35 mouse cellular contexts compared by ENCODE assay signal in the genomic region with DNA sequence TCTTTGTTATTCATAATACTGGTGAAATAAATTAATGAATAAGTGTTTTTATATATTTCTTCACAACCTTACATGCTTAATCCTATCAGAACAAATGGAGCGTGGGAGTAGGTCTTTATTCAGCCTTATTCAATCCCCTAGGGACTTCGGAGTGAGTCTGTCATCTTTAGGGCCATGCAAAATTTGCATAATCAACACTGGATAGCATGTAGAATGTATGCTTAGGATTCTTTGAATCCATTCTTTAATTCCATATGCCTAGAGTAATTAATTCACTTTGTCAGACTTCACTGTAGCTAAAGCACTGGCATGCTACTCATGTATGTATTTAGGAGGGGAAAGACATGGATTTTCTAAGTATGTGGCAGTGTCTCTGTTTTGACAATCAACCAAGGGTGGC. TPM values are rescaled to one million over a fixed set of nuclear protein-coding genes. Genes with fewer than 3 reads are reported as not detected.
DNase-seq lines count a peak whose midpoint lies in the region; ATAC-seq and TF ChIP-seq lines count a peak whose summit lies in the region.
"Had no signal": no experiment of that assay in that cellular context is flagged by ENCODE, and none has a peak within 500 bp of the region (broad histone marks: within the 10 kb centered on the region; RNA-seq: fewer than 3 reads in every experiment).

No protein-coding gene starts in this region.

- no peak for TF ChIP-seq CTCF in midbrain, postnatal 0 days (IDR thresholded peaks at IDR 0.05)

- H3K9me3 ChIP-seq in midbrain, embryonic 12.5 days = no peaks in the 10 kb centered on the region
- H3K9me3 ChIP-seq in midbrain, postnatal 0 days (ENCODE audit: low read length) = no peaks in the 10 kb centered on the region
- H3K9me3 ChIP-seq in forebrain, embryonic 11.5 days (ENCODE audit: control insufficient read depth, low read length) = no peaks in the 10 kb centered on the region
- no peaks in the 10 kb centered on the region for H3K9me3 ChIP-seq in forebrain, embryonic 14.5 days (replicated peaks; ENCODE audit: control insufficient read depth, low read length)
- H3K9me3 ChIP-seq: heart, embryonic 12.5 days; intestine, embryonic 15.5 days; limb, embryonic 12.5 days; lung, embryonic 15.5 days; stomach, embryonic 15.5 days had no signal

- peak; percentile 81 for ATAC-seq in midbrain, embryonic 12.5 days (ENCODE audit: low FRiP score, low read depth)
- ATAC-seq in midbrain, postnatal 0 days (ENCODE audit: low FRiP score) = no peak
- ATAC-seq in forebrain, embryonic 11.5 days (replicated peaks; ENCODE audit: low FRiP score) = peak; percentile 86
- ATAC-seq in forebrain, embryonic 14.5 days = peak; percentile 69
- ATAC-seq: hindbrain, embryonic 16.5 days; intestine, embryonic 15.5 days had no signal

- peaks cover 8% of the 10 kb centered on the region for H3K4me1 ChIP-seq in midbrain, embryonic 12.5 days
- H3K4me1 ChIP-seq in midbrain, postnatal 0 days (ENCODE audit: insufficient read depth, low read length) = no peaks in the 10 kb centered on the region
- H3K4me1 ChIP-seq in forebrain, embryonic 11.5 days (replicated peaks; ENCODE audit: control insufficient read depth, insufficient read depth, low read length) = 0 out of 2 replicates have a peak, but pooled peaks cover 3% of the 10 kb centered on the region
- H3K4me1 ChIP-seq in forebrain, embryonic 14.5 days (ENCODE audit: control insufficient read depth, insufficient read depth, low read length) = 0 out of 2 replicates have a peak, but pooled peaks cover 2% of the 10 kb centered on the region
- H3K4me1 ChIP-seq: heart, embryonic 12.5 days; intestine, embryonic 15.5 days; limb, embryonic 12.5 days; lung, embryonic 15.5 days; stomach, embryonic 15.5 days had no signal

- H3K27ac ChIP-seq in midbrain, embryonic 12.5 days (replicated peaks) = no peak overlapping the region
- no peak overlapping the region for H3K27ac ChIP-seq in midbrain, postnatal 0 days (ENCODE audit: low read depth, low read length)
- peak overlapping the region; percentile 66; the same call in 1 of the 2 replicates for H3K27ac ChIP-seq in forebrain, embryonic 11.5 days (ENCODE audit: low read depth, low read length)
- peak overlapping the region; percentile 29 for H3K27ac ChIP-seq in forebrain, embryonic 14.5 days (ENCODE audit: low read depth, low read length)
- H3K27ac ChIP-seq: gastrocnemius, adult 2 months; heart, adult 2 months; intestine, embryonic 15.5 days; limb, embryonic 12.5 days; lung, embryonic 15.5 days; stomach, embryonic 15.5 days had no signal

- no peak for DNase-seq in midbrain, postnatal 0 days (ENCODE audit: low spot score)
- no peak for DNase-seq in forebrain, embryonic 11.5 days (ENCODE audit: low spot score)
- DNase-seq in forebrain, embryonic 14.5 days (ENCODE audit: low spot score) = peak; percentile 65
- peak; percentile 12 for DNase-seq in retina, postnatal 1 day
- DNase-seq in embryo, embryonic 11 days = no peak
- DNase-seq in testis, postnatal 10 days (ENCODE audit: low spot score) = no peak
- DNase-seq: adrenal gland, postnatal 25 days; B cell, adult 2 months; cerebellum, adult 8-10 months; cerebellum, postnatal 25 days; gastrocnemius, adult 2 months; gastrocnemius, postnatal 36 days; heart, adult 2 months; heart, postnatal 4 days; kidney, adult 2 months; kidney, postnatal 4 days; lung, postnatal 36 days; right cerebral cortex, postnatal 25 days; thymus, postnatal 14 days had no signal

- no peak overlapping the region for H3K4me2 ChIP-seq in midbrain, embryonic 12.5 days (replicated peaks)
- H3K4me2 ChIP-seq in midbrain, postnatal 0 days (ENCODE audit: low read depth, low read length, poor library complexity, severe bottlenecking) = no peak overlapping the region
- H3K4me2 ChIP-seq in forebrain, embryonic 11.5 days (ENCODE audit: low read depth, low read length, severe bottlenecking) = no peak overlapping the region
- H3K4me2 ChIP-seq in forebrain, embryonic 14.5 days (ENCODE audit: low read length) = no peak overlapping the region
- H3K4me2 ChIP-seq: heart, embryonic 12.5 days; intestine, embryonic 15.5 days; limb, embryonic 12.5 days; lung, embryonic 15.5 days; stomach, embryonic 15.5 days had no signal

- H3K27me3 ChIP-seq in midbrain, embryonic 12.5 days = peaks cover 32% of the 10 kb centered on the region
- H3K27me3 ChIP-seq in midbrain, postnatal 0 days (ENCODE audit: insufficient read depth, low read length) = no peaks in the 10 kb centered on the region; the same call in 1 of the 2 replicates
- no peaks in the 10 kb centered on the region for H3K27me3 ChIP-seq in forebrain, embryonic 11.5 days (ENCODE audit: control insufficient read depth, insufficient read depth, low read length)
- no peaks in the 10 kb centered on the region for H3K27me3 ChIP-seq in forebrain, embryonic 14.5 days (replicated peaks; ENCODE audit: control insufficient read depth, insufficient read depth, low read length)
- H3K27me3 ChIP-seq: intestine, embryonic 15.5 days; stomach, embryonic 15.5 days had no signal

- WGBS in midbrain, embryonic 12.5 days = 21% methylated on average over 2 of the region's 2 CpGs
- WGBS in midbrain, postnatal 0 days = 29% methylated on average over 2 of the region's 2 CpGs
- 27% methylated on average over 2 of the region's 2 CpGs for WGBS in forebrain, embryonic 11.5 days
- 4% methylated on average over 2 of the region's 2 CpGs for WGBS in forebrain, embryonic 14.5 days

- no peaks in the 10 kb centered on the region for H3K36me3 ChIP-seq in midbrain, embryonic 12.5 days
- no peaks in the 10 kb centered on the region for H3K36me3 ChIP-seq in midbrain, postnatal 0 days (ENCODE audit: insufficient read depth, low read length)
- no peaks in the 10 kb centered on the region for H3K36me3 ChIP-seq in forebrain, embryonic 11.5 days (ENCODE audit: control insufficient read depth, insufficient read depth, low read length)
- H3K36me3 ChIP-seq in forebrain, embryonic 14.5 days (ENCODE audit: control insufficient read depth, insufficient read depth, low read length) = peaks cover 13% of the 10 kb centered on the region; the same call in 1 of the 2 replicates
- H3K36me3 ChIP-seq: heart, embryonic 12.5 days; intestine, embryonic 15.5 days; limb, embryonic 12.5 days; lung, embryonic 15.5 days; stomach, embryonic 15.5 days had no signal

- H3K9ac ChIP-seq in midbrain, embryonic 12.5 days (replicated peaks) = no peak overlapping the region
- no peak overlapping the region for H3K9ac ChIP-seq in midbrain, postnatal 0 days (replicated peaks; ENCODE audit: low read length, poor library complexity, severe bottlenecking)
- H3K9ac ChIP-seq in forebrain, embryonic 11.5 days (ENCODE audit: low read length) = no peak overlapping the region
- no peak overlapping the region for H3K9ac ChIP-seq in forebrain, embryonic 14.5 days (ENCODE audit: low read length)
- H3K9ac ChIP-seq: heart, embryonic 12.5 days; intestine, embryonic 15.5 days; limb, embryonic 12.5 days; lung, embryonic 15.5 days; stomach, embryonic 15.5 days had no signal

- no peak overlapping the region for H3K4me3 ChIP-seq in midbrain, embryonic 12.5 days
- no peak overlapping the region for H3K4me3 ChIP-seq in midbrain, postnatal 0 days (ENCODE audit: low read depth, low read length)
- H3K4me3 ChIP-seq in forebrain, embryonic 11.5 days (ENCODE audit: low read depth, low read length) = no peak overlapping the region
- no peak overlapping the region for H3K4me3 ChIP-seq in forebrain, embryonic 14.5 days (ENCODE audit: low read depth, low read length)
- H3K4me3 ChIP-seq: gastrocnemius, adult 2 months; heart, adult 2 months; heart, embryonic 12.5 days; intestine, embryonic 15.5 days; limb, embryonic 12.5 days; lung, embryonic 15.5 days; stomach, embryonic 15.5 days had no signal

RNA-seq across cellular contexts. Expression of gene Gm43517, which starts 24.9 kb away (rescaled TPM):
- 0.28 TPM in 1 of 2 replicates, not detected in the other for polyA plus RNA-seq in midbrain, embryonic 12.5 days (2016; fragmentation: Nextera tagmentation; extraction: Ambion mirVana)
- 0.27 TPM in 1 of 2 replicates, not detected in the other for total RNA-seq in midbrain, postnatal 0 days (2014; rRNA removed)
- polyA plus RNA-seq in midbrain, postnatal 0 days (2015; fragmentation: Nextera tagmentation; extraction: Ambion mirVana) = not detected in 2 replicates
- polyA plus RNA-seq in forebrain, embryonic 11.5 days (2014; fragmentation: Nextera tagmentation; extraction: Ambion mirVana) = 1.3 and 1.4 TPM in 2 replicates
- 2.2 and 3.6 TPM in 2 replicates for polyA plus RNA-seq in forebrain, embryonic 14.5 days (2014; fragmentation: Nextera tagmentation; extraction: Ambion mirVana)
- total RNA-seq: adrenal gland, adult 18-20 months; adrenal gland, postnatal 25 days; gastrocnemius, adult 2 months; gastrocnemius, postnatal 36 days; heart, adult 2 months; heart, postnatal 4 days; liver, adult 2 months; megakaryocyte, adult 5-6 weeks; monocyte, adult 5-6 weeks had no signal
- polyA plus RNA-seq: embryonic facial prominence, embryonic 11.5 days; heart, adult 2 months; heart, embryonic 12.5 days; heart, postnatal 0 days; hindbrain, embryonic 16.5 days; intestine, embryonic 15.5 days; kidney, adult 2 months; kidney, embryonic 16.5 days; limb, embryonic 12.5 days; liver, adult 2 months; liver, embryonic 16.5 days; lung, embryonic 15.5 days; neural tube, embryonic 14.5 days; stomach, embryonic 15.5 days had no signal

RNA-seq across cellular contexts. Expression of gene Foxg1, which starts 27.4 kb away (rescaled TPM):
- 3.0 and 4.6 TPM in 2 replicates for polyA plus RNA-seq in midbrain, embryonic 12.5 days (2016; fragmentation: Nextera tagmentation; extraction: Ambion mirVana)
- 0.05 and 1.4 TPM in 2 replicates for total RNA-seq in midbrain, postnatal 0 days (2014; rRNA removed)
- polyA plus RNA-seq in midbrain, postnatal 0 days (2015; fragmentation: Nextera tagmentation; extraction: Ambion mirVana) = 0.15 and 0.77 TPM in 2 replicates
- 40.4 and 45.5 TPM in 2 replicates for polyA plus RNA-seq in forebrain, embryonic 11.5 days (2014; fragmentation: Nextera tagmentation; extraction: Ambion mirVana)
- 72.6 and 77.7 TPM in 2 replicates for polyA plus RNA-seq in forebrain, embryonic 14.5 days (2014; fragmentation: Nextera tagmentation; extraction: Ambion mirVana)
- total RNA-seq: adrenal gland, adult 18-20 months; adrenal gland, postnatal 25 days; gastrocnemius, adult 2 months; gastrocnemius, postnatal 36 days; heart, adult 2 months; liver, adult 2 months; megakaryocyte, adult 5-6 weeks; monocyte, adult 5-6 weeks had no signal
- polyA plus RNA-seq: heart, postnatal 0 days; hindbrain, embryonic 16.5 days; intestine, embryonic 15.5 days; kidney, adult 2 months; kidney, embryonic 16.5 days; limb, embryonic 12.5 days; liver, adult 2 months; liver, embryonic 16.5 days; neural tube, embryonic 14.5 days had no signal

Comparison
In these comparisons a context has a peak if more than half of its experiments do, and no peak if none do; other contexts are left out.
1. DNase-seq: peak in forebrain, embryonic 14.5 days (single experiment) and retina, postnatal 1 day (single experiment); none in midbrain, postnatal 0 days (single experiment), forebrain, embryonic 11.5 days (single experiment), embryo, embryonic 11 days (single experiment) and testis, postnatal 10 days (single experiment).
2. H3K27ac ChIP-seq: peak in forebrain, embryonic 11.5 days (single experiment) and forebrain, embryonic 14.5 days (single experiment); none in midbrain, embryonic 12.5 days (single experiment) and midbrain, postnatal 0 days (single experiment).